Mouse (Mus musculus): ENCODE data around the gene Vmn1r6.
"Not testable (repeated sequence)": the region's sequence is repeated elsewhere in the genome, so short reads cannot be mapped to it uniquely, and the experiment has no call there.

The Vmn1r6 gene
- long read RNA-seq, experiment 1: 0 reads
- long read RNA-seq, experiment 2: 0 reads

DNA sequence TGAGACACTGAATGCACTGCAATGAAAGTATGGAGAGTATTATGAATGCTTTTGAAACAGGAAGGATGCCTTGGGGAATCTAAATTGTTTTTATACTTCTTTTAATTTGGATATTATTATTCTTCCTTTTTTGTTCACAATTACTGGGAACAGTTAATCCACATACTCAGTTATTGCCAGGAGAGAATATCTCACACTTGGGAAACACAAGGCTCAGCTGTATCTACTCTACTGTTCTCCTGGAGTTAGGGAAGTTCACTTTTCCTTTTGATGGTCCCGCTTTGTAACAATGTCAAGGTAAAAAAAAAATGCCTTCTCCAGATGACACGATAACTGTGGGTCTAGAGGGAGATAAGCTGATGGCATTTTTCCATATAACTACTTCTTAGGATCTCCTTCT lies at the start of gene Vmn1r6:
Gene Vmn1r6 (plus strand): TSS at position 301 of the 400 bp plus-strand sequence.
- intact Hi-C loops (cut with DNase I): no loop called here

DNA sequence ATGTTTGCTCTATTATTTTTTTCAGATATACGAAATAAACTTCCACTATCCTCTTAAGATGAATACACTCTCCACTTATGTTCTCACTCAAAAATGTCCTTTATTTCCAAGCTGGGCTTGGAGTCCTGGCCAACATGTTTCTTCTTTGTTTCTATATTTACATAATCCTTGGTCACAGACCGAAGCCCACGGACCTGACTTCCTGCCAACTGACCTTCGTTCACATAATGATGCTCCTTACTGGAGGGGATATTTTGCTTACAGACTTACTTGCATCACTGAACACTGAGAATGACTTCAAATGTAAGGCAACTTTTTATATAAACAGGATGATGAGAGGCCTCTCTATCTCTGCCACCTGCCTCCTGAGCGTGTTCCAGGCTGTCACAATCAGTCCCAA lies 40.6 kb upstream of the Vmn1r6 start:
- intact Hi-C loops (cut with DNase I): no loop called here

GRCm38 (mm10) chr6:56969973-56970372 lies 27.1 kb upstream of the Vmn1r6 start, which contains the start of gene Vmn1r5:
Gene Vmn1r5, plus strand, starts transcription at chr6:56970273.
- intact Hi-C loops (cut with DNase I): no loop called here

DNA sequence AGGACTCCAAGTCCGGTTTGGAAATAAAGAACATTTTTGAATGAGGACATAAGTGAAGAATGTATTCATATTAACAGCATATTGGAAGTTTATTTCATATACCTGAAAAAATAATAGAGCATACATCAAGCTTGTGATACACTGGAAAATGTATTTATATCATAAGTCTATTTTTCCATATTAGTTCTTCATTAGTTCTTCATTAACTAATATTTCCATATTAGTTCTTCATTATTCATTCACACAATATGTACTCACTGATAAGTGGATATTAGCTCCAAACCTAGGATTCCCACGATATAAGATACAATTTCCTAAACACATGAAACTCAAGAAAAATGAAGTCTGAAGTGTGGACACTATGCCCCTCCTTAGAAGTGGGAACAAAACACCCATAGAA lies 28.2 kb downstream of the Vmn1r6 start, which contains the start of gene Vmn1r7:
Gene Vmn1r7 (minus strand): TSS at position 101 of the 400 bp plus-strand sequence.
- intact Hi-C loops (cut with DNase I): not testable (repeated sequence)

DNA sequence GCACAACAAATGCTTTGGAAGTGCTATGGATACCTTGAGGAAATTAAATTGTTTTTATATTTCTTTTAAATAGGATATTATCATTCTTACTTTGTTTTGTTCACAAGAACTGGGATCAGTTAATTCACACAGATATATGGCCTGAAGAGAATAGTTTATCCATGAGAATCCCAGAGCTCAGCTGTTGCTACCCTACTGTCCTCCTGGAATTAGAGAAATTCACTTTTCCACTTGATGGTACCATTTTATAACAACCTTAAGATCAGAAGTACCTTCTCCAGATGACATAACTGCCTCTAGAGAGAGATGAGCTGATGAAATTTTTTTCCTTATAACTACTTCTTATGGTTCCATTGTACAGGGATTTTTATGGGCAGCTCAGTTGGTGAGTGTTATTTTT lies 34.9 kb downstream of the Vmn1r6 start, which contains the start of gene Vmn1r8:
Gene Vmn1r8 (plus strand): TSS at position 301 of the 400 bp plus-strand sequence.
- intact Hi-C loops (cut with DNase I): no loop called here

DNA sequence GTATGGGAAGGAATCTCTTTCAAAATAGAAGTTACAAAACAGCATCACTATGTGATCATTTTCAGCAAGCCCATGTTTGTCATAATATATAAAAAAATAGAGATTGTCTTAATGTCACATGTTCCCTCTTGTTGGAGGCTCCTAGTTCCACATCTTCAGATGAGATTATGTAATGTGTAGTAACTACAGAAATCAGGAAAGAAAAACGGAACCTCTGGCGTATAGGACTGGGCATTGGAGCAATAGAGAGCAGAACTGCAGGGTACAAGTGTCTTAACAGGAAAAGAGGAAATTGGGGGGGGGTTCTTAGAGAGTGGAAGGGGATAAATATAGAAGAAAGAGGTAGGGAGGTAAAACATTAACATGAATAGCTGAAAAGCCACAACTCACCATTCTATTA lies 37.6 kb downstream of the Vmn1r6 start:
- intact Hi-C loops (cut with DNase I): no loop called here
